Mouse (Mus musculus) kidney, adult 2 months (tissue): ENCODE measurements around the gene Slc25a47. TPM values are rescaled to one million over a fixed set of nuclear protein-coding genes. Genes with fewer than 3 reads are reported as not detected.

Experiments used
- DNase-seq: peaks from one replicate; pipeline ENCODE4 v3.0.0; 2021
- H3K27ac ChIP-seq: fragments of 200-500 bp; 2 replicates; pipeline ENCODE4 v1.5.1; 2012; ENCODE audit warnings: low read depth, low read length, control low read depth, inconsistent platforms; ENCODE audit not compliant: insufficient read depth
- H3K27me3 ChIP-seq: fragments of 200-500 bp; replicated peaks from 2 replicates; pipeline ENCODE4 v1.6.1; 2012; ENCODE audit warnings: mild to moderate bottlenecking, moderate library complexity, low read length, inconsistent platforms; ENCODE audit not compliant: control insufficient read depth, insufficient read depth
- H3K36me3 ChIP-seq: fragments of 200-500 bp; 2 replicates; pipeline ENCODE4 v1.6.1; 2012; ENCODE audit warnings: mild to moderate bottlenecking, moderate library complexity, low read length, inconsistent platforms; ENCODE audit not compliant: control insufficient read depth, insufficient read depth
- H3K4me1 ChIP-seq: fragments of 200-500 bp; 2 replicates; pipeline ENCODE4 v1.6.1; 2011; ENCODE audit warnings: low read length; ENCODE audit not compliant: control insufficient read depth, insufficient read depth
- H3K4me3 ChIP-seq: fragments of 200-500 bp; 2 replicates; pipeline ENCODE4 v1.5.1; 2011; ENCODE audit warnings: mild to moderate bottlenecking, low read depth, low read length, control low read depth; ENCODE audit not compliant: insufficient read depth
- CTCF ChIP-seq: fragments of 200-500 bp; conservative IDR thresholded peaks from 2 replicates; pipeline ENCODE4 v1.5.1; 2011; ENCODE audit warnings: low read depth, mild to moderate bottlenecking, control low read depth, low read length, moderate library complexity, mixed read lengths; ENCODE audit not compliant: insufficient read depth, insufficient read length
- POLR2A ChIP-seq: fragments of 200-500 bp; IDR thresholded peaks from one replicate; pipeline ENCODE4 v1.6.1; 2011; ENCODE audit warnings: low read depth, low read length, control low read depth
- WGBS: fragments of 180-500 bp; shearing (Covaris S2); methylation state at CpG from one replicate; pipeline ENCODE4 v1.1.7; 2018; 5-methylcytosine and 5-hydroxymethylcytosine counted together
- polyA plus RNA-seq: library from polyadenylated mRNA; depleted of rRNA; stranded (reverse); fragments of >200 nt; gene quantifications from 2 replicates; pipeline ENCODE4 v1.2.3, GENCODE M21; 2012

The Slc25a47 gene
- polyA plus RNA-seq, 1 experiment = 7.0 TPM

DNA sequence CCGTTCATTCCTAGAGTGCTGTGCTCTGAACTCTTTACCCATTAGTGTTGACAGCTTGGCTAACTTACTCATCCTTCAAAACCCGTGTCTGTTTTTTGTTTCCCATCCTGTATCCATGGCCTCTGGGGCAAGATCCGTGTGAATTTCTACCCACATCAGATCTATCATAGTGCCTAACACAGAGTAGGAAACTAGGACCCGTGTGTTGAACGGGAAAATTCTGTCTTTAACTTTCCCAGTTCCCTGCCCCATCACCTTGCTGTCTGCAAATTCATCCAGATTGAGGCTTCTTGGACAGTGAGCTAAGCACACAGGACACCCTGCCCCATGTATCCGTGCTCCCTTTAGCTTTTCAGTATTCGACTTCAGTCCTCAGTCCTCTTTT lies 58.6 kb downstream of the Slc25a47 start:
- WGBS = 2% methylated on average over 7 of the region's 7 CpGs

DNA sequence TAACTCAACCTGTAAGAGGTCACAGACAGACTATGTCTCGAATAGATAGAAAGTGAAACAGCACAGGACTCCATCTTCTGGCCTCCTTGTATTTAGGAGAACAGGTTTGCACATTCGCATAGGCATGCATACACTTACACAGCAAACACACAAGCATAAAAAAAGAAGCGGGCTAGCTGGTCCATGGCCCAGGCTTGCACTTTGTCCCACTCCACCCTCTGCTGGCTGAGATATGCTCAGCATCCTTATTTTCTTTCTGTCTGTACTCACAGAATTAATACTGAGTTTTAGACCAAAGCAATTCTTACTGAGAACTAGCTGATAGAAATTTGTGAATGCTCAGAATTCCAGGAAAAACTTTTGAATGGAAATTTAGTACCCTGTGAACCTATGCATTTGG lies 60.2 kb downstream of the Slc25a47 start:
- no peaks in the 10 kb centered on the region for H3K27me3 ChIP-seq
- peaks cover 3% of the 10 kb centered on the region; the same call in 1 of the 2 replicates for H3K4me1 ChIP-seq
- no peaks in the 10 kb centered on the region for H3K36me3 ChIP-seq
- no peak overlapping the region for H3K4me3 ChIP-seq
- WGBS = 37% methylated on average over 3 of the region's 3 CpGs
- H3K27ac ChIP-seq = no peak overlapping the region
- peak; percentile 55 for TF ChIP-seq CTCF
- TF ChIP-seq POLR2A = no peak
- DNase-seq = peak; percentile 47

More for the DNA sequence above, 58.6 kb downstream of the Slc25a47 start:
- Histone ChIP-seq H3K27ac (no peak overlapping the region), H3K4me1 (peaks cover 3% of the 10 kb centered on the region; the same call in 1 of the 2 replicates), H3K4me3 (peak overlapping the region; percentile 81), H3K27me3 (no peaks in the 10 kb centered on the region), H3K36me3 (no peaks in the 10 kb centered on the region)
- DNase-seq = no peak
- TF ChIP-seq CTCF (no peak), POLR2A (no peak)

DNA sequence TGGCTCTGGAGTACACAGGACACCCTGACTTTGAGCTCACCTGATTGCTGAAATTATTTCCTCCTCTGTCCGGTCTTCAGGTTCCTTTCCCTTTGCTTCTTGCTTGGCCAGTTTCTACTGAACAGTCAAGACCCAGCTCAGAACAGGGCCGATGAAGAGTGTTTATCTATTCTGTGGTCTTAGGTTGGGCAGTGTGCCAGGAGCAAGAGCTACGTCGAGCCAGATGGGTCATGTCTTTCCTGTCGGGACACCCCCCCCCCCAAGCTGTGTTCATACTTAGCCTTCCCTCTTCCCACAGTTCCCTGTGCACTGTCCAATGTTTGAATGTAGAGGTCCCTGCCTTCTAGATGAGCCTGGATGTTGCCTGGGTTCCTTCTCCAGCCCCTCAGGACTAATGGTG lies 65.5 kb downstream of the Slc25a47 start:
- Histone ChIP-seq H3K27me3 (no peaks in the 10 kb centered on the region), H3K36me3 (no peaks in the 10 kb centered on the region), H3K4me1 (no peaks in the 10 kb centered on the region), H3K27ac (no peak overlapping the region), H3K4me3 (no peak overlapping the region)
- TF ChIP-seq CTCF (no peak), POLR2A (no peak)
- DNase-seq = no peak
- 47% methylated on average over 5 of the region's 5 CpGs for WGBS

DNA sequence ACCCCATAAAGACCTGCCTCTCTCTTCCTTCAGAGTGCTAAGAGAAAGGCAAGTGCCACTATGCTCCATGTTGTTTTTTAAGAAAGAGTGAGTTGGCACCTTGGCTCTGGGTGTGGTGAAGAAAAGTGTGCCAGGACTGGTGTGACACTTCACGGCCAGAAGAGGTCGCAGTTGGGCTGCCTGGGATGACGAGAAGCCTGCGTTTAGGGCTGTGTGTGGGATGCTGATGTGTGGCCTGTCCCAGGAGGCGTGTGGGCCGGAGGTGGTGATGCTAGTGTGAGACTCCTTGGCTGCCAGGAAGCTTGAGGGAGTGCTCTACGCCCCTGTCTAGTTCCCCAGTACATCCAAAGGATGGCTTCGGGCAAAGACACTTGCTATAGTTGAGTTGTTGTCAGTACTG lies 67.1 kb downstream of the Slc25a47 start:
- H3K27ac ChIP-seq = no peak overlapping the region
- H3K36me3 ChIP-seq = no peaks in the 10 kb centered on the region
- WGBS = 27% methylated on average over 8 of the region's 8 CpGs
- H3K4me3 ChIP-seq = no peak overlapping the region
- no peaks in the 10 kb centered on the region for H3K27me3 ChIP-seq
- peak; percentile 50 for DNase-seq
- no peaks in the 10 kb centered on the region for H3K4me1 ChIP-seq
- no peak for TF ChIP-seq POLR2A
- peak; percentile 83 for TF ChIP-seq CTCF

DNA sequence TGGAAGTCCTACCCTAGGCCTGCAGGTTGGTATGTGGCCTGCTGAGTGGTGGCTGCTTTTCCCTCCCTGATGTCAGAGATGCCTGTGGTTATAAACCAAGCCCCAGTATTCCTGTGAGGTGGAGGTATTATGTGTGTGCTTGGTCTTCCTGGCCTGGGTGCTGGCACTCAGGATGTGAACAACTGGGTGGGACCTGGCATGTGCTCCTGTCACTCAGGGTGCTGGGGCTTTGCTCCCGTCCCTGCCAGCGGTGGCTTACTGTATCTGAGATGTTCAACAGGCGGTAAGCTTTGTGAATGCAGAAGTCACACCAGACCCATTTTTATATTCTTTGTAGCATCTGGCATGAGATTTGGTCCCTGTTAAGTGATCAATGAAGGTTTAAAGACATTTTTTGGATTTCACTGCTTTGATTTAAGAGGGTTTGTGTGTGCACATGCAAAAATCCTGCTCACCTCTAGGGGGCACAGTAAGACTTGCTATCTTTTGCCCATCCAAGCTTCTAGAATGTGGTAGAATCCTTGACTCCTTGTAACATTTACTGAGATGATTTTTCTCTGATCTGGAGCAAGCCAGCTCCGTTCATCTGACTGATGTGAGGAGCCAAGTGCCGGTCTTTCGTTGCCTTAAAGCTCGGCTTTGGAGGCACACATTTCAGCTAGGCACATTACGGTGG lies 67.9 kb downstream of the Slc25a47 start:
- TF ChIP-seq POLR2A = no peak
- TF ChIP-seq CTCF = 0 out of 2 replicates have a peak, but pooled peaks have one; percentile 27
- H3K36me3 ChIP-seq = no peaks in the 10 kb centered on the region
- no peak overlapping the region for H3K27ac ChIP-seq
- DNase-seq = peak; percentile 58
- no peaks in the 10 kb centered on the region for H3K27me3 ChIP-seq
- WGBS = 76% methylated on average over 8 of the region's 8 CpGs
- no peak overlapping the region for H3K4me3 ChIP-seq
- no peaks in the 10 kb centered on the region for H3K4me1 ChIP-seq

DNA sequence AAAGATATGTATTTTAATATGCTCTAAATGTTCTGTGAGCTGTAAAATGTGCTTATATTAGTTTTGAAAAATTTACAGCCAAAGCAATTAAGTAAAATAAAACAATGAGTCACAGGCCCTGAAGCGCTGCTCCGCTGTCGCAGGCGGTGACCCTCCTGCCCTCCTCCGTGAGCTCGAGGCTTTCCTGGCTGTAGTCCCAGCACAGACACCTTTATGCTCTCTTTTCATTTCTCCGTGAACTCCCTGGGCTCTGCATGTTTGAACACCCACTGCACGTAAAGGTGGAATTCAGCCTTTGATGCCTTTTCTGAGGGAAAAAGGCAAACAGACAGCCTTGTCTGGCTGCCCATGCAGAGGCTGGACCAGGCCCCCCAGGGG lies 68.4 kb downstream of the Slc25a47 start:
- Histone ChIP-seq H3K4me3 (no peak overlapping the region), H3K4me1 (no peaks in the 10 kb centered on the region), H3K36me3 (no peaks in the 10 kb centered on the region), H3K27me3 (no peaks in the 10 kb centered on the region), H3K27ac (no peak overlapping the region)
- no peak for DNase-seq
- TF ChIP-seq POLR2A (no peak), CTCF (no peak)
- 53% methylated on average over 8 of the region's 8 CpGs for WGBS

DNA sequence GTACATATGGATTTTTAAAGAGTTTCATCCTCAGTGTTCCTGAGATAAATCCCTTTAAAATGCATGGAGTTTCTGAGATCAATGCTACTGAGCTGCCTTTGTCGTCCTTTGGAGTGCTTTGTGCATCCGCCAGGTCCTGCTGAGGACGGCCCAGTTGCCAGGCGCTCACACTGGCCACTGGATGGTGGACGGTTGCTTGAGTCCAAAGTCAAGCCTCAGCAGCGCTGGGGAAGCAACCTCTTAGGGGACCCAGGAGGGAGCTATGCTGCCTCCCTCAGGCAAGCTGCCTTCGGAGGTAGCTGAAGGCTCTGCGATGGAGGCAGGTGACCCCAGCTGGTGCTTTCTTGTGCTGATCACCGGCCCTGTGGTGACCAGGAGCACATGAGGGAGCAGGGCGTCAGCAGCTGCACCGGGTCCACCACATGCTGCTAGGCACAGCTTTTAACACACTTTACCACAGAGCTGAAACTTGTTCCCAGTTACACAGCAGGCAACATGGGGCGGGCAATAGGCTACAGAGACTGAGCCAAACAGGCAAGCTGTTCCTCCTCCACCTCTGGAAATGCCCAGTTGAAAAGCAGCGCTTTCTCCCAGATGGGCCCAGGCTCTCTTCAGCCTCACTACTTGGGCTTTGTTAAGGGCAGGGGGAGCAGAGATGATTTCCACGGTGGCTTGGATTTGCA lies 69.9 kb downstream of the Slc25a47 start:
- 64% methylated on average over 14 of the region's 14 CpGs for WGBS
- Histone ChIP-seq H3K4me3 (no peak overlapping the region), H3K36me3 (no peaks in the 10 kb centered on the region), H3K27ac (peak overlapping the region; percentile 47), H3K27me3 (no peaks in the 10 kb centered on the region), H3K4me1 (no peaks in the 10 kb centered on the region)
- no peak for DNase-seq
- TF ChIP-seq CTCF (no peak), POLR2A (no peak)
